Mouse (Mus musculus) liver, postnatal 0 days (tissue): ENCODE measurements around the gene Serpinb3b.
"Not testable (repeated sequence)": the region's sequence is repeated elsewhere in the genome, so short reads cannot be mapped to it uniquely, and the experiment has no call there.

Source experiments
- CTCF ChIP-seq: sonication (generic); IDR thresholded peaks from 2 replicates; pipeline ENCODE4 v1.5.1; 2016; ENCODE audit warnings: antibody characterized with exemption, low read depth
- EP300 ChIP-seq: IDR thresholded peaks from 2 replicates; pipeline ENCODE4 v1.6.1; 2016; ENCODE audit warnings: antibody characterized with exemption, low read depth, mild to moderate bottlenecking

DNA sequence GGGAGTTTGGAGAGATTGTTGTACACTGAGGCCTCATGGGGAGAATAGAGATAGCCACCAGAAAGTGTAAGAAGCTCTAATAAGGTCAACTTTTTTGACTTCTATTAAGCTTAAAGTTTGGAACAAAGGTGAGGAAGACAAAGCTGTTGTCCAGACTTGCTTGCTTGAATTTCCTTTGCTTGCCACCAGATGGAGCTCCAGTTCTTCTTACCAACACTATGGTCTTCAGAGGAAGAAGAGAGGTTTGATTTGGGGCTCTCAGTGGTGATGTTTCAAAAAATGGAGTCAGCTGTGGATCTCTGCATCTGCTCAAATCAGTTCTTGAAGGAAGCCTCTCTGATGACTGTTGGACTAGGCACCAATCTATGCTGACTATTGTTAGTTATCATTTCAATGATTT is 150.7 kb downstream of the Serpinb3b start:
- TF ChIP-seq CTCF = peak; percentile 30; the same call in 1 of the 2 replicates
- TF ChIP-seq EP300 = not testable (repeated sequence)
